Mouse (Mus musculus): ENCODE data around the gene Slc15a4. TPM values are rescaled to one million over a fixed set of nuclear protein-coding genes. Genes with fewer than 3 reads are reported as not detected.

Gene Slc15a4
- total RNA-seq, 4 experiments from 2014 or later: 11.3 to 25.6 (median 18.4) TPM

Other genes starting within 250 kb of the Slc15a4 start
- gene Glt1d1, start 635 bp downstream of the Slc15a4 start, total RNA-seq (2022): not detected

All from gastrocnemius, adult 8-10 months (tissue).